Mouse (Mus musculus): ENCODE data around the gene Hao1. TPM values are rescaled to one million over a fixed set of nuclear protein-coding genes. Genes with fewer than 3 reads are reported as not detected.
A peak's percentile ranks its signal among the peaks of the same experiment; 100 is the strongest.

The Hao1 gene
- polyA plus RNA-seq, 1 experiment from 2014 or later: not detected

DNA sequence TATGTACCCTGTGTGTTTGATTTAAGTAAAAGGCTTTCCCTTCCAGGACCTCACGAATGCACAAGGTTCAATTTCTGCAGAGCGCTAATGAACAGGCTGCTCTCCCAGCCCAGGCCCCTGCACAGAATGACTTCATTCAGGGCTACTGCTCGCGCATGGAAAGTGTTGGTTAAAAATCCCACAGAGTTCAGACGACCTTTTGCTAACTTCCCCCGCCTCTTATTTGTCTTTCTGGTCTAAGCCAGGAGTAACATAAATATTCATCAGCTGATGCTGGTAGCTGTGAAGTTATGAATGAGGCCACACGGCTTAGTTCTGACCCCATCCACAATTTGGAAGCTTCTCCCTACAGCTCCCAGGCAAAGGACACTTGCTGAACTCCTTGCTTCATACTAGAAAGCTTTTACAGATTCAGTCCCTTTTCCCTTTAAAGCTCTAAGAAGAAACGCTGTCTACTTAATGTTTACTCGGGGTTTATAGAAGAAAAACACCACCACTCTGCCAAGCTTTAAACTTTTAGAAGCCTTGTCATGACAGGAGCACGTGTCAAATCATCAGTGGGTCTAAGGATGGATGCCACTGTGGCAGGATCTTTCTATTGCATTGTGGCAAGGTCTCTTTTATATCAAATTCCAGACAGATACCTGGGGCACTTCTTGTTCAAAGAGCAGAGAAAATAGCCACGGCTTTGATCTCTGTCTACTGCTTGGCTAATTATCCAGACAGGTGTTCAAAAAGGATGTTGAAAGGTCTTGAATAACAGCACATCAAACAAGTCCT is 67.9 kb downstream of the Hao1 start:
- Histone ChIP-seq H3K27ac (ENCODE audit: low read depth, low read length) (no peak overlapping the region), H3K4me2 (replicated peaks; ENCODE audit: low read depth, low read length) (no peak overlapping the region), H3K36me3 (ENCODE audit: control insufficient read depth, insufficient read depth, low read length) (no peaks in the 10 kb centered on the region), H3K4me1 (replicated peaks; ENCODE audit: control insufficient read depth, insufficient read depth, low read length) (0 out of 2 replicates have a peak, but pooled peaks cover 2% of the 10 kb centered on the region), H3K27me3 (ENCODE audit: control insufficient read depth, insufficient read depth, low read length) (no peaks in the 10 kb centered on the region), H3K9ac (ENCODE audit: low read depth, low read length) (no peak overlapping the region), H3K4me3 (ENCODE audit: low read depth, low read length) (no peak overlapping the region), H3K9me3 (ENCODE audit: control insufficient read depth, low read length) (no peaks in the 10 kb centered on the region)
- DNase-seq (ENCODE audit: low spot score) (peak; percentile 46), ATAC-seq (ENCODE audit: low FRiP score) (peak; percentile 75)
- 37% methylated on average over 11 of the region's 11 CpGs for WGBS

DNA sequence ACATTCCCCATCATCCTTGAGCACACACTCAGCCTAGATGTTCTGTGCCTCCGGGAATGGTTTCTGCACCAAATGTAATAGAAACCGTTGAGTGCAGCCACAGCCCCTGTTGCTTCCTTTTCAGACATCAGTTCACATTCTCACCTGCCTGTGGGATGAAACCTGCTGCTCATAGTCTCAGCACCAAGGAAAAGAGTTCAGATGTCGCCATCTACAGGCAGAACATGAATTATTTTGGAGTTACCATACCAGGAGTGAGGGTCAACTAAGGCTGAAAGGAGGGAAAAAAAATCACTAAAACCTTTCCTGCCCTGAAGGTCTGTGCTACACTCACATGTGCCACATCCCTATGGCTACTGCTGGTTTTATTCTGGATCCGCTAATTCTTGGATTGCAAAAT is 71.5 kb downstream of the Hao1 start:
- Histone ChIP-seq H3K9ac (ENCODE audit: low read depth, low read length) (no peak overlapping the region), H3K4me2 (replicated peaks; ENCODE audit: low read depth, low read length) (no peak overlapping the region), H3K27ac (ENCODE audit: low read depth, low read length) (no peak overlapping the region), H3K4me1 (replicated peaks; ENCODE audit: control insufficient read depth, insufficient read depth, low read length) (0 out of 2 replicates have a peak, but pooled peaks cover 2% of the 10 kb centered on the region), H3K27me3 (ENCODE audit: control insufficient read depth, insufficient read depth, low read length) (no peaks in the 10 kb centered on the region), H3K9me3 (ENCODE audit: control insufficient read depth, low read length) (no peaks in the 10 kb centered on the region), H3K36me3 (ENCODE audit: control insufficient read depth, insufficient read depth, low read length) (no peaks in the 10 kb centered on the region), H3K4me3 (ENCODE audit: low read depth, low read length) (no peak overlapping the region)
- DNase-seq (ENCODE audit: low spot score): peak; percentile 41
- ATAC-seq (ENCODE audit: low FRiP score): peak; percentile 30; the same call in 1 of the 2 replicates
- WGBS: 44% methylated on average over 4 of the region's 4 CpGs

DNA sequence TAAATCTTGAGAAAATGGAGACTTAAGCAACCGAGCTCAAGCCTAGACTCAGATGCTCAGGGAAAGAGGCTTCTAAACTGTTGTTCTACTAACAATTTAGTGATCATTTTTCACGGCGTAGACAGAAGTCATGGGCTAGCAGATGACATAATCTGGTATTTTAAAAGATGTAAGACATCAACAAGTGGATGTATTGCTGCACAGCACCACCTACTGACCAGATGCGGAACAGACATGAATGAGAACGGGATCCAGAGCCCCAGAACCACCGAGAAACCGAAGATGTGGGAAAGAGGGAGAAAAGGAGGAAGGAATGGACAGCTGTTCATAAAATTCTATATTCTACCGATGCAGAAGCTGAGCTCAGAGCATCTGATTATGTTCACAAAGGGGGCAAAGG is 72.4 kb downstream of the Hao1 start:
- H3K9me3 ChIP-seq (ENCODE audit: control insufficient read depth, low read length): no peaks in the 10 kb centered on the region
- no peaks in the 10 kb centered on the region for H3K36me3 ChIP-seq (ENCODE audit: control insufficient read depth, insufficient read depth, low read length)
- H3K27ac ChIP-seq (ENCODE audit: low read depth, low read length): no peak overlapping the region
- ATAC-seq (ENCODE audit: low FRiP score) (peak; percentile 23; the same call in 1 of the 2 replicates), DNase-seq (ENCODE audit: low spot score) (peak; percentile 84)
- 0 out of 2 replicates have a peak, but pooled peaks cover 2% of the 10 kb centered on the region for H3K4me1 ChIP-seq (replicated peaks; ENCODE audit: control insufficient read depth, insufficient read depth, low read length)
- H3K9ac ChIP-seq (ENCODE audit: low read depth, low read length): no peak overlapping the region
- no peak overlapping the region for H3K4me2 ChIP-seq (replicated peaks; ENCODE audit: low read depth, low read length)
- 18% methylated on average over 8 of the region's 8 CpGs for WGBS
- no peak overlapping the region for H3K4me3 ChIP-seq (ENCODE audit: low read depth, low read length)
- no peaks in the 10 kb centered on the region for H3K27me3 ChIP-seq (ENCODE audit: control insufficient read depth, insufficient read depth, low read length)

DNA sequence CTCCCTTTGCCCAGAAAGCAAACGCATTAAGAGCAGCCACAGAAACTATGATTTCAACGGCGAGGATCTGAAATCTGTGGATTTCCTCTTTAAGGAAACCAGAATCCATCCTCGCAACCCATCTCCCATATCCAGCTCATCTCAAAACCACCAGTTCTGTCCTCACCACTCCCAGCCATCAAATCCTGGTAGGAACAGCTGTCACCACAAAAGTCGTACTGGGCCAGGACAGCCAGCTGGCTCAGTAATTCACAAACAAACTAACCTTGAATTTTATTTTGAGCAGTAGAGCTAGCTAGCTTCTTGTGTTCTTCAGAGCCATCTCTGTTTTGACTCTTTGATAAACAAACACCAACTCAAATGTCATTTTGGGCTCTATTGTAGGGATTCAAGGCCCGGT is 73.0 kb downstream of the Hao1 start:
- no peaks in the 10 kb centered on the region for H3K36me3 ChIP-seq (ENCODE audit: control insufficient read depth, insufficient read depth, low read length)
- H3K27ac ChIP-seq (ENCODE audit: low read depth, low read length): no peak overlapping the region
- H3K9ac ChIP-seq (ENCODE audit: low read depth, low read length): no peak overlapping the region
- H3K4me3 ChIP-seq (ENCODE audit: low read depth, low read length): no peak overlapping the region
- DNase-seq (ENCODE audit: low spot score) (no peak), ATAC-seq (ENCODE audit: low FRiP score) (no peak)
- no peaks in the 10 kb centered on the region for H3K9me3 ChIP-seq (ENCODE audit: control insufficient read depth, low read length)
- H3K4me1 ChIP-seq (replicated peaks; ENCODE audit: control insufficient read depth, insufficient read depth, low read length): 0 out of 2 replicates have a peak, but pooled peaks cover 2% of the 10 kb centered on the region
- H3K4me2 ChIP-seq (replicated peaks; ENCODE audit: low read depth, low read length): no peak overlapping the region
- WGBS: 93% methylated on average over 6 of the region's 6 CpGs
- no peaks in the 10 kb centered on the region for H3K27me3 ChIP-seq (ENCODE audit: control insufficient read depth, insufficient read depth, low read length)

DNA sequence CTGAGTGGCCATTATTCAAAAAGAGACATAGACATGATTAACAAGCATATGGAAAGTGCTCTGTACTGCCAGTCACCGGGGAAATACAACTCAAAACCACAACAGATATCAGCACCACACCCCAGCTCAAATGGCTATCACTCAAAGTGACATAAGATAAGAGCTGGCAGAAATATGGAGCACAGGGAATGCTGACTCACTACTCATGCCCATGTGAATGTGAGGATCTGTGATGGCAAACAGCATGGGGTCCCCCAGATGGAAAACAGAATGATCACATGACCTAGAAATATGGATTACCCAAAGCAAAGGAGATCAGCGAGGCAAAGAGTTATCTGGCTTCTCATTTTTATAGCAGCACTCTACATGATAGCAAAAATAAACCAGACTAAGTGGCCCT is 89.0 kb downstream of the Hao1 start:
- 87% methylated on average over 2 of the region's 2 CpGs for WGBS
- H3K4me2 ChIP-seq (replicated peaks; ENCODE audit: low read depth, low read length): no peak overlapping the region
- H3K9ac ChIP-seq (ENCODE audit: low read depth, low read length): no peak overlapping the region
- no peaks in the 10 kb centered on the region for H3K27me3 ChIP-seq (ENCODE audit: control insufficient read depth, insufficient read depth, low read length)
- DNase-seq (ENCODE audit: low spot score): no peak
- ATAC-seq (ENCODE audit: low FRiP score): no peak
- no peaks in the 10 kb centered on the region for H3K36me3 ChIP-seq (ENCODE audit: control insufficient read depth, insufficient read depth, low read length)
- H3K9me3 ChIP-seq (ENCODE audit: control insufficient read depth, low read length): no peaks in the 10 kb centered on the region
- H3K27ac ChIP-seq (ENCODE audit: low read depth, low read length): no peak overlapping the region
- H3K4me1 ChIP-seq (replicated peaks; ENCODE audit: control insufficient read depth, insufficient read depth, low read length): no peaks in the 10 kb centered on the region
- no peak overlapping the region for H3K4me3 ChIP-seq (ENCODE audit: low read depth, low read length)

DNA sequence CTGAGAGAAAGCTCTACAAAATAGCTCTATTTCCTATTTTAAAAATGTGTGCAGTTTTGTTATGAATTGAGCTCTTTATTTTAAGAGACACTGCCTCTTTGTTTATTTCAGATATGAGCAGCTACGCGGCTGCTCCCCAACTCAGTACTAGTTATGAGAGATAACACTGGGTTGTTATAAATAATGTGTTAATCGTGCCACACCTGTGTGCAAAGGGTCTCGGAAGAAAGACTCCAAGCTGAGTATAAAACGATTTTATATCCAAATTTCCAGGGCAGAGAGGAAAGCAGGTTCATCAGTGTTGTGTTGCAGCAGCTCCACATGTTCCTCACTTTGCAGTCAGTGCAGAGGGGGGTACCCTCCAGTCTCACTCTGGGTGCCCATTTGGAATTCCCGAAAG is 91.8 kb downstream of the Hao1 start:
- Histone ChIP-seq H3K36me3 (ENCODE audit: control insufficient read depth, insufficient read depth, low read length) (no peaks in the 10 kb centered on the region), H3K4me1 (replicated peaks; ENCODE audit: control insufficient read depth, insufficient read depth, low read length) (no peaks in the 10 kb centered on the region), H3K4me3 (ENCODE audit: low read depth, low read length) (no peak overlapping the region), H3K4me2 (replicated peaks; ENCODE audit: low read depth, low read length) (no peak overlapping the region), H3K9ac (ENCODE audit: low read depth, low read length) (no peak overlapping the region), H3K27ac (ENCODE audit: low read depth, low read length) (no peak overlapping the region), H3K9me3 (ENCODE audit: control insufficient read depth, low read length) (no peaks in the 10 kb centered on the region), H3K27me3 (ENCODE audit: control insufficient read depth, insufficient read depth, low read length) (no peaks in the 10 kb centered on the region)
- 88% methylated on average over 6 of the region's 6 CpGs for WGBS
- DNase-seq (ENCODE audit: low spot score) (no peak), ATAC-seq (ENCODE audit: low FRiP score) (no peak)

DNA sequence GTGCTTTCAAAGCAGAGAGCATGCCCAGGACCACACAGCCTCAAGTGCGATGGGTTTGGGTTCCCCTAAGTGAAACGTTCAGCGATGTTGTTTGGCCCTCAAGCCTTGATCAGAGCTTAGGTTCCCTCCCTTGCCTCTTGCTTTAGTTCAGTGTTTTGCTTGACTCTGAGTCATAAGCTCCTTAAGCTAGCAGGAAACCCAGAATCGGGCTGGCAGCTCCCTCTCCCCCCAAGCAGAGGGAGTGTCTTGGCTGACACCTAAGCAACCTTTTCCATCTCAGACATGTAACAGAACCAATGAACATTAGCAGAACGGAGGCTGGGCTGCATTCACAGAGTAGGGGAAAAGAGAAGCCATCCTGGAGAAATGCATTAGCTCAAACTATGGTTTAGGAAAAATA is 93.3 kb downstream of the Hao1 start:
- Histone ChIP-seq H3K4me3 (ENCODE audit: low read depth, low read length) (no peak overlapping the region), H3K27ac (ENCODE audit: low read depth, low read length) (no peak overlapping the region), H3K4me1 (replicated peaks; ENCODE audit: control insufficient read depth, insufficient read depth, low read length) (no peaks in the 10 kb centered on the region), H3K27me3 (ENCODE audit: control insufficient read depth, insufficient read depth, low read length) (no peaks in the 10 kb centered on the region), H3K9me3 (ENCODE audit: control insufficient read depth, low read length) (no peaks in the 10 kb centered on the region), H3K9ac (ENCODE audit: low read depth, low read length) (no peak overlapping the region), H3K4me2 (replicated peaks; ENCODE audit: low read depth, low read length) (no peak overlapping the region), H3K36me3 (ENCODE audit: control insufficient read depth, insufficient read depth, low read length) (no peaks in the 10 kb centered on the region)
- no peak for ATAC-seq (ENCODE audit: low FRiP score)
- no peak for DNase-seq (ENCODE audit: low spot score)
- WGBS: 82% methylated on average over 5 of the region's 5 CpGs

DNA sequence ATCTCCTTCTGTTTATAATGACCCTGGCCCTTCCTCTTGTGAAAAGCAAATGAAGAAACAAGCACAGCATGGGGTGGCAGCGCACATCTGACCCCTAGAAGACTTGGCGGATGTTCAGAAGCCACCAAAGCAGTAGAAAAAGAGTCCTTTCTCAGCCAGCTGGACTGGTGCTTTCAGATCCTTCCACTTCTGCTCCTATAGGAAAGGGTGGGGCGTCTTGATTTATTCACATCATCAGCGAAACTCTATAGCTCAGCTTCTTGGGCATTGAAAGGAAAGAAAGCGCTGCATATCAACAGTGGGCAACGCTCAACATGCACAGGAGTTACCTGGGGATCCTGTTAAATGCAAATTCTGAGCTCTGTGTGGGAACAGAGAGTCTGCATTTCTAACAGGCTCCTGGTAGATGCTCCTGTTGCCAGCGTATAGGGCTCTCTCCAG is 98.1 kb downstream of the Hao1 start:
- Histone ChIP-seq H3K27me3 (ENCODE audit: control insufficient read depth, insufficient read depth, low read length) (no peaks in the 10 kb centered on the region), H3K4me3 (ENCODE audit: low read depth, low read length) (no peak overlapping the region), H3K4me2 (replicated peaks; ENCODE audit: low read depth, low read length) (no peak overlapping the region), H3K9me3 (ENCODE audit: control insufficient read depth, low read length) (no peaks in the 10 kb centered on the region), H3K4me1 (replicated peaks; ENCODE audit: control insufficient read depth, insufficient read depth, low read length) (no peaks in the 10 kb centered on the region), H3K36me3 (ENCODE audit: control insufficient read depth, insufficient read depth, low read length) (no peaks in the 10 kb centered on the region), H3K27ac (ENCODE audit: low read depth, low read length) (no peak overlapping the region), H3K9ac (ENCODE audit: low read depth, low read length) (no peak overlapping the region)
- WGBS: 9% methylated on average over 7 of the region's 7 CpGs
- ATAC-seq (ENCODE audit: low FRiP score) (0 out of 2 replicates have a peak, but pooled peaks have one; percentile 28), DNase-seq (ENCODE audit: low spot score) (peak; percentile 20)

DNA sequence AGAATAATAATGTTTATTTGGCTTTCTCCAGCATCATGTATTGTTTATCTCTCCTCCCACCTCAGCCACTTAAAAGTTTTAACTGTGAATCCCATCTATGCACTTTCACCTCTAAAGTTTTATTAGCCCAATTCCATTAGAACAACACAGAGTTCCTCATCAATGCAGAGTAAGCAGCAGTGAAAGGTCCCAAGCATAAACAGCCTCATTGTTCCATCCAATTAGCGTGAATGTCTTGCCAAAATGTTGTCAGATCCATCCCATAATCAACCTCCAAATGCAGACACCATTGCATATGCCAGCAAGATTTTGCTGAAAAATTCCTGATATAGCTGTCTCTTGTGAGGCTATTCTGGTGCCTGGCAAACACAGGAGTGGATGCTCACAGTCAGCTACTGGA is 101.4 kb downstream of the Hao1 start:
- no peak overlapping the region for H3K4me3 ChIP-seq (ENCODE audit: low read depth, low read length)
- H3K36me3 ChIP-seq (ENCODE audit: control insufficient read depth, insufficient read depth, low read length): no peaks in the 10 kb centered on the region
- H3K27me3 ChIP-seq (ENCODE audit: control insufficient read depth, insufficient read depth, low read length): no peaks in the 10 kb centered on the region
- H3K9ac ChIP-seq (ENCODE audit: low read depth, low read length): no peak overlapping the region
- H3K4me1 ChIP-seq (replicated peaks; ENCODE audit: control insufficient read depth, insufficient read depth, low read length): no peaks in the 10 kb centered on the region
- no peak for ATAC-seq (ENCODE audit: low FRiP score)
- no peak overlapping the region for H3K27ac ChIP-seq (ENCODE audit: low read depth, low read length)
- no peak overlapping the region for H3K4me2 ChIP-seq (replicated peaks; ENCODE audit: low read depth, low read length)
- H3K9me3 ChIP-seq (ENCODE audit: control insufficient read depth, low read length): no peaks in the 10 kb centered on the region
- DNase-seq (ENCODE audit: low spot score): no peak
- 86% methylated on average over 1 of the region's 1 CpGs for WGBS
